Mouse (Mus musculus) hindlimb bud, embryonic 11.5 days (tissue): ENCODE data around the gene Asrgl1.

Experiments
- DNase-seq: peaks from one replicate; pipeline ENCODE4 v3.0.0-alpha.2; 2012; ENCODE audit warnings: low read depth, low spot score; ENCODE audit errors: extremely low spot score

Asrgl1 gene

GRCm38 (mm10) chr19:9072157-9072530 lies 63.3 kb downstream of the Asrgl1 start:
- DNase-seq = no peak

GRCm38 (mm10) chr19:9071456-9072156 lies 63.8 kb downstream of the Asrgl1 start:
- DNase-seq = no peak

- no peak for DNase-seq
Measured at GRCm38 (mm10) chr19:9070316-9070715, 65.1 kb downstream of the Asrgl1 start.

- DNase-seq = no peak
Measured at GRCm38 (mm10) chr19:9069687-9070307, 65.6 kb downstream of the Asrgl1 start.

GRCm38 (mm10) chr19:9067292-9067691 lies 68.1 kb downstream of the Asrgl1 start:
- no peak for DNase-seq

- DNase-seq = no peak
Measured at GRCm38 (mm10) chr19:9065621-9066561, 69.5 kb downstream of the Asrgl1 start.

GRCm38 (mm10) chr19:9063831-9064230 lies 71.6 kb downstream of the Asrgl1 start:
- DNase-seq = no peak

- no peak for DNase-seq
Measured at GRCm38 (mm10) chr19:9062822-9063221, 72.6 kb downstream of the Asrgl1 start.

- no peak for DNase-seq
Measured at GRCm38 (mm10) chr19:9061221-9061893, 74.1 kb downstream of the Asrgl1 start.

GRCm38 (mm10) chr19:9060103-9060502 lies 75.3 kb downstream of the Asrgl1 start:
- DNase-seq = no peak
